Mouse (Mus musculus) embryonic facial prominence, embryonic 11.5 days (tissue): ENCODE results near the gene Zfp575. TPM values are rescaled to one million over a fixed set of nuclear protein-coding genes. Genes with fewer than 3 reads are reported as not detected.

Experiments used
- ATAC-seq: fragments of 200-750 bp; cut with Nextera tagmentation; replicated peaks from 2 replicates; pipeline ENCODE4 v1.8.0; 2017; ENCODE audit warnings: low read depth; ENCODE audit not compliant: insufficient number of reproducible peaks, low FRiP score, low TSS enrichment
- DNase-seq: peaks from one replicate; pipeline ENCODE4 v3.0.0-alpha.2; 2015; ENCODE audit warnings: low spot score
- H3K27ac ChIP-seq: fragments of 300-500 bp; sonication (generic); replicated peaks from 2 replicates; pipeline ENCODE4 v1.5.1; 2014; ENCODE audit warnings: mild to moderate bottlenecking, low read depth, low read length, control low read depth
- H3K27me3 ChIP-seq: fragments of 300-500 bp; sonication (generic); 2 replicates; pipeline ENCODE4 v1.6.1; 2014; ENCODE audit warnings: mild to moderate bottlenecking, low read length, moderate library complexity, mixed read lengths; ENCODE audit not compliant: control insufficient read depth, insufficient read depth
- H3K36me3 ChIP-seq: fragments of 300-500 bp; sonication (generic); replicated peaks from 2 replicates; pipeline ENCODE4 v1.6.1; 2014; ENCODE audit warnings: low read depth, mild to moderate bottlenecking, low read length, moderate library complexity, mixed read lengths; ENCODE audit not compliant: control insufficient read depth, insufficient read depth
- H3K4me1 ChIP-seq: fragments of 300-500 bp; sonication (generic); 2 replicates; pipeline ENCODE4 v1.6.1; 2014; ENCODE audit warnings: low read length, mixed read lengths; ENCODE audit not compliant: control insufficient read depth, insufficient read depth
- H3K4me2 ChIP-seq: fragments of 300-500 bp; sonication (generic); 2 replicates; pipeline ENCODE4 v1.6.1; 2014; ENCODE audit warnings: low read depth, mild to moderate bottlenecking, control low read depth, low read length, moderate library complexity
- H3K4me3 ChIP-seq: fragments of 300-500 bp; sonication (generic); 2 replicates; pipeline ENCODE4 v1.5.1; 2014; ENCODE audit warnings: low read depth, low read length, control low read depth
- H3K9ac ChIP-seq: fragments of 300-500 bp; sonication (generic); replicated peaks from 2 replicates; pipeline ENCODE4 v1.6.1; 2014; ENCODE audit warnings: mild to moderate bottlenecking, control low read depth, low read length
- H3K9me3 ChIP-seq: fragments of 300-500 bp; sonication (generic); replicated peaks from 2 replicates; pipeline ENCODE4 v1.6.1; 2016; ENCODE audit warnings: mild to moderate bottlenecking, low read length, inconsistent platforms, mixed read lengths; ENCODE audit not compliant: control insufficient read depth
- WGBS: fragments of 180-500 bp; shearing (Covaris S2); extraction: QIAGEN DNeasy Blood & Tissue Kit; methylation state at CpG from one replicate; pipeline ENCODE4 v1.1.7; 2014; 5-methylcytosine and 5-hydroxymethylcytosine counted together
- polyA plus RNA-seq: library from polyadenylated mRNA; unstranded; fragments of >200 nt; fragmentation: Nextera tagmentation; extraction: Ambion mirVana; gene quantifications from 2 replicates; pipeline ENCODE4 v1.2.1, GENCODE M21; 2014

Gene Zfp575
- 0.91 and 1.4 TPM in 2 replicates for polyA plus RNA-seq

- H3K9ac ChIP-seq, result peak within 1 kb of the TSS; percentile 70
- H3K27ac ChIP-seq, result no peak within 1 kb of the TSS
- no peaks in the 10 kb centered on the region for H3K36me3 ChIP-seq
- no peaks in the 10 kb centered on the region for H3K9me3 ChIP-seq
- peak; percentile 53 for ATAC-seq
- no peaks in the 10 kb centered on the region for H3K4me1 ChIP-seq
- H3K4me2 ChIP-seq, result peak within 1 kb of the TSS; percentile 79
- 6% methylated on average over 30 of the region's 30 CpGs for WGBS
- peak; percentile 78 for DNase-seq
- H3K27me3 ChIP-seq, result peaks cover 25% of the 10 kb centered on the region
- H3K4me3 ChIP-seq, result peak within 1 kb of the TSS; percentile 49
Measured at GRCm38 (mm10) chr7:24587330-24588105, at the start of gene Zfp575, which contains the start of gene Ethe1. Gene Zfp575 (minus strand): TSS chr7:24587641. Gene Ethe1 (plus strand): TSS chr7:24587543.

- Histone ChIP-seq H3K4me1 (peaks cover 3% of the 10 kb centered on the region; the same call in 1 of the 2 replicates), H3K9ac (no peak overlapping the region), H3K4me2 (peak overlapping the region; percentile 29), H3K27me3 (peaks cover 46% of the 10 kb centered on the region), H3K27ac (no peak overlapping the region), H3K4me3 (peak overlapping the region; percentile 18; the same call in 1 of the 2 replicates), H3K9me3 (no peaks in the 10 kb centered on the region), H3K36me3 (no peaks in the 10 kb centered on the region)
- ATAC-seq (peak; percentile 44), DNase-seq (no peak)
- WGBS, result under 1% methylated on average over 18 of the region's 18 CpGs
Measured at GRCm38 (mm10) chr7:24637046-24637445, 49.6 kb upstream of the Zfp575 start.

- peaks cover 46% of the 10 kb centered on the region for H3K27me3 ChIP-seq
- DNase-seq (no peak), ATAC-seq (no peak; the same call in 1 of the 2 replicates)
- 14% methylated on average over 15 of the region's 15 CpGs for WGBS
- H3K36me3 ChIP-seq, result no peaks in the 10 kb centered on the region
- no peak within 1 kb of the TSS for H3K27ac ChIP-seq
- H3K9ac ChIP-seq, result no peak within 1 kb of the TSS
- peaks cover 3% of the 10 kb centered on the region; the same call in 1 of the 2 replicates for H3K4me1 ChIP-seq
- H3K4me3 ChIP-seq, result peak within 1 kb of the TSS; percentile 18; the same call in 1 of the 2 replicates
- H3K9me3 ChIP-seq, result no peaks in the 10 kb centered on the region
- H3K4me2 ChIP-seq, result peak within 1 kb of the TSS; percentile 29
Measured at GRCm38 (mm10) chr7:24636264-24636663, 48.8 kb upstream of the Zfp575 start, which contains the start of gene Lypd3. Gene Lypd3 (plus strand): TSS chr7:24636550.

- H3K27me3 ChIP-seq, result no peaks in the 10 kb centered on the region
- H3K9me3 ChIP-seq, result no peaks in the 10 kb centered on the region
- WGBS, result 68% methylated on average over 10 of the region's 10 CpGs
- no peak overlapping the region for H3K4me2 ChIP-seq
- H3K4me3 ChIP-seq, result no peak overlapping the region
- no peaks in the 10 kb centered on the region for H3K4me1 ChIP-seq
- DNase-seq, result no peak
- no peak overlapping the region for H3K9ac ChIP-seq
- H3K36me3 ChIP-seq, result no peaks in the 10 kb centered on the region
- no peak overlapping the region for H3K27ac ChIP-seq
- ATAC-seq, result no peak
Measured at GRCm38 (mm10) chr7:24630116-24630880, 42.9 kb upstream of the Zfp575 start.

- H3K4me3 ChIP-seq, result no peak overlapping the region
- DNase-seq, result no peak
- no peaks in the 10 kb centered on the region for H3K4me1 ChIP-seq
- ATAC-seq, result no peak
- no peak overlapping the region for H3K9ac ChIP-seq
- no peaks in the 10 kb centered on the region for H3K36me3 ChIP-seq
- no peak overlapping the region for H3K4me2 ChIP-seq
- WGBS, result 67% methylated on average over 4 of the region's 4 CpGs
- no peaks in the 10 kb centered on the region for H3K27me3 ChIP-seq
- H3K27ac ChIP-seq, result no peak overlapping the region
- H3K9me3 ChIP-seq, result no peaks in the 10 kb centered on the region
Measured at GRCm38 (mm10) chr7:24629672-24630071, 42.2 kb upstream of the Zfp575 start.

GRCm38 (mm10) chr7:24628685-24629610, 41.5 kb upstream of the Zfp575 start:
- H3K27ac ChIP-seq, result no peak overlapping the region; the same call in 1 of the 2 replicates
- peak overlapping the region; percentile 60 for H3K4me2 ChIP-seq
- H3K4me3 ChIP-seq, result peak overlapping the region; percentile 16
- peak; percentile 80 for ATAC-seq
- peak; percentile 89 for DNase-seq
- peak overlapping the region; percentile 59 for H3K9ac ChIP-seq
- no peaks in the 10 kb centered on the region for H3K9me3 ChIP-seq
- 9% methylated on average over 30 of the region's 33 CpGs for WGBS
- H3K4me1 ChIP-seq, result no peaks in the 10 kb centered on the region
- H3K36me3 ChIP-seq, result no peaks in the 10 kb centered on the region
- H3K27me3 ChIP-seq, result no peaks in the 10 kb centered on the region

GRCm38 (mm10) chr7:24622967-24623366, 35.5 kb upstream of the Zfp575 start:
- no peaks in the 10 kb centered on the region for H3K4me1 ChIP-seq
- no peak for DNase-seq
- H3K27ac ChIP-seq, result no peak overlapping the region
- 79% methylated on average over 6 of the region's 6 CpGs for WGBS
- ATAC-seq, result no peak
- no peaks in the 10 kb centered on the region for H3K36me3 ChIP-seq
- H3K27me3 ChIP-seq, result no peaks in the 10 kb centered on the region
- H3K4me3 ChIP-seq, result no peak overlapping the region
- no peak overlapping the region for H3K4me2 ChIP-seq
- no peaks in the 10 kb centered on the region for H3K9me3 ChIP-seq
- H3K9ac ChIP-seq, result no peak overlapping the region
